Mouse (Mus musculus) heart, adult 2 months (tissue): ENCODE measurements around the gene Isca2.

Source experiments
- CTCF ChIP-seq: fragments of 200-600 bp; IDR thresholded peaks from 2 replicates; pipeline ENCODE4 v1.8.1; 2022; ENCODE audit warnings: antibody characterized with exemption, mild to moderate bottlenecking, moderate library complexity
- EP300 ChIP-seq: fragments of 200-500 bp; IDR thresholded peaks from 2 replicates; pipeline ENCODE4 v1.6.1; 2011; ENCODE audit warnings: low read depth, low read length, control low read depth; ENCODE audit not compliant: insufficient read depth
- POLR2A ChIP-seq: fragments of 200-500 bp; IDR thresholded peaks from 2 replicates; pipeline ENCODE4 v1.6.1; 2011; ENCODE audit warnings: mild to moderate bottlenecking, low read depth, low read length, control low read depth; ENCODE audit not compliant: insufficient read depth

DNA sequence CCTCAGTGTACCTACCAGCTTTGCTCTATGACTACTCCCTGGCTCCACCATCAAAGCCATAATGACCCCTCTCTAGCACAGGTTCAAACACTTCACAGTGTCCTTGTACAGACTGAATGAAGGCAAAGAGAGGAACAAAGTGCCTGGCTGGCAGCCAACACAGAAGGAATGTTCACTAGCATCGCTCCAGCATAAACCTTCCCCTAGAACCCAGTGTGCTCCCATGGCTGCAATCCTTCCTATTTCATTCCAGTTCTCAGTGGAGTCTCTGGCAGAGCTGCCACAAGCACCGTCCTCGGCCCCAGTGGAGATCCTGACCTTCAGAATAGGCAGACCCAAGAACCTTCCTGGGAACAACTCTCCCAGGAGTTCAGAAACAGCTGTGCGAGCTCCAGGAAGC lies 27.4 kb downstream of the Isca2 start:
- TF ChIP-seq EP300 (no peak), CTCF (no peak), POLR2A (no peak)
